Mouse (Mus musculus): ENCODE measurements around the gene Gcnt2. TPM values are rescaled to one million over a fixed set of nuclear protein-coding genes. Genes with fewer than 3 reads are reported as not detected.
"Not testable (repeated sequence)": the region's sequence is repeated elsewhere in the genome, so short reads cannot be mapped to it uniquely, and the experiment has no call there.

Gene Gcnt2
- polyA plus RNA-seq, 1 experiment = 6.3 TPM

- Histone ChIP-seq H3ac (ENCODE audit: control insufficient read depth, insufficient read length, low read depth) (no peak overlapping the region), H3K79me3 (ENCODE audit: low read depth) (no peaks in the 10 kb centered on the region), H3K36me3 (ENCODE audit: control insufficient read depth, insufficient read depth) (no peaks in the 10 kb centered on the region), H3K79me2 (ENCODE audit: control insufficient read depth, insufficient read depth) (no peaks in the 10 kb centered on the region), H3K4me3 (ENCODE audit: insufficient read depth, poor library complexity, severe bottlenecking) (no peak overlapping the region), H3K27me3 (ENCODE audit: control insufficient read depth, insufficient read depth, insufficient read length) (no peaks in the 10 kb centered on the region)
- TF ChIP-seq MYOG (IDR thresholded peaks at IDR 0.05; ENCODE audit: control insufficient read depth, extremely low read depth, insufficient read length) (no peak), MYOD1 (IDR thresholded peaks at IDR 0.05; ENCODE audit: control insufficient read depth, insufficient read length, low read depth) (no peak), USF1 (IDR thresholded peaks at IDR 0.05; ENCODE audit: low read depth) (no peak), FOSL1 (IDR thresholded peaks at IDR 0.05; ENCODE audit: insufficient read depth, low read length, poor library complexity, severe bottlenecking) (no peak), CEBPB (IDR thresholded peaks at IDR 0.05; ENCODE audit: low read depth) (no peak), MAX (IDR thresholded peaks at IDR 0.05) (no peak), CTCF (IDR thresholded peaks at IDR 0.05; ENCODE audit: control insufficient read depth, insufficient read depth, insufficient read length) (no peak)
Observed at GRCm38 (mm10) chr13:40994487-40995263, 135.1 kb downstream of the Gcnt2 start.

GRCm38 (mm10) chr13:40998537-40998936 is 139.0 kb downstream of the Gcnt2 start:
- peaks cover 23% of the 10 kb centered on the region for H3K79me3 ChIP-seq (ENCODE audit: low read depth)
- H3K36me3 ChIP-seq (ENCODE audit: control insufficient read depth, insufficient read depth); H3ac ChIP-seq (ENCODE audit: control insufficient read depth, insufficient read length, low read depth); H3K27me3 ChIP-seq (ENCODE audit: control insufficient read depth, insufficient read depth, insufficient read length); H3K4me3 ChIP-seq (ENCODE audit: insufficient read depth, poor library complexity, severe bottlenecking): not testable (repeated sequence)
- H3K79me2 ChIP-seq (ENCODE audit: control insufficient read depth, insufficient read depth) = peaks cover 26% of the 10 kb centered on the region

- Histone ChIP-seq H3K79me3 (ENCODE audit: low read depth) (peaks cover 38% of the 10 kb centered on the region), H3K4me3 (ENCODE audit: insufficient read depth, poor library complexity, severe bottlenecking) (peak overlapping the region; percentile 95), H3K27me3 (ENCODE audit: control insufficient read depth, insufficient read depth, insufficient read length) (no peaks in the 10 kb centered on the region), H3K79me2 (ENCODE audit: control insufficient read depth, insufficient read depth) (peaks cover 44% of the 10 kb centered on the region), H3ac (ENCODE audit: control insufficient read depth, insufficient read length, low read depth) (peak overlapping the region; percentile 70), H3K36me3 (ENCODE audit: control insufficient read depth, insufficient read depth) (peaks cover 19% of the 10 kb centered on the region)
- TF ChIP-seq CEBPB (IDR thresholded peaks at IDR 0.05; ENCODE audit: low read depth) (no peak), MAX (IDR thresholded peaks at IDR 0.05) (no peak), FOSL1 (IDR thresholded peaks at IDR 0.05; ENCODE audit: insufficient read depth, low read length, poor library complexity, severe bottlenecking) (no peak), MYOD1 (IDR thresholded peaks at IDR 0.05; ENCODE audit: control insufficient read depth, insufficient read length, low read depth) (no peak), MYOG (IDR thresholded peaks at IDR 0.05; ENCODE audit: control insufficient read depth, extremely low read depth, insufficient read length) (no peak), CTCF (IDR thresholded peaks at IDR 0.05; ENCODE audit: control insufficient read depth, insufficient read depth, insufficient read length) (no peak), USF1 (IDR thresholded peaks at IDR 0.05; ENCODE audit: low read depth) (no peak)
Observed at GRCm38 (mm10) chr13:41000140-41000925, 140.8 kb downstream of the Gcnt2 start.

- peak within 1 kb of the TSS; percentile 95 for H3K4me3 ChIP-seq (ENCODE audit: insufficient read depth, poor library complexity, severe bottlenecking)
- H3ac ChIP-seq (ENCODE audit: control insufficient read depth, insufficient read length, low read depth) = peak within 1 kb of the TSS; percentile 74
- peaks cover 42% of the 10 kb centered on the region for H3K79me3 ChIP-seq (ENCODE audit: low read depth)
- H3K27me3 ChIP-seq (ENCODE audit: control insufficient read depth, insufficient read depth, insufficient read length) = no peaks in the 10 kb centered on the region
- TF ChIP-seq MYOD1 (IDR thresholded peaks at IDR 0.05; ENCODE audit: control insufficient read depth, insufficient read length, low read depth) (no peak), MYOG (IDR thresholded peaks at IDR 0.05; ENCODE audit: control insufficient read depth, extremely low read depth, insufficient read length) (no peak), MAX (IDR thresholded peaks at IDR 0.05) (peak; percentile 96), USF1 (IDR thresholded peaks at IDR 0.05; ENCODE audit: low read depth) (peak; percentile 87)
- H3K36me3 ChIP-seq (ENCODE audit: control insufficient read depth, insufficient read depth) = peaks cover 26% of the 10 kb centered on the region
- peaks cover 51% of the 10 kb centered on the region for H3K79me2 ChIP-seq (ENCODE audit: control insufficient read depth, insufficient read depth)
Observed at GRCm38 (mm10) chr13:41000926-41001639, 141.5 kb downstream of the Gcnt2 start, which contains the start of gene Pak1ip1. TSS of gene Pak1ip1 (plus strand) at chr13:41001023.

GRCm38 (mm10) chr13:41002001-41002400 is 142.4 kb downstream of the Gcnt2 start:
- TF ChIP-seq CTCF (IDR thresholded peaks at IDR 0.05; ENCODE audit: control insufficient read depth, insufficient read depth, insufficient read length) (no peak), USF1 (IDR thresholded peaks at IDR 0.05; ENCODE audit: low read depth) (no peak), MYOD1 (IDR thresholded peaks at IDR 0.05; ENCODE audit: control insufficient read depth, insufficient read length, low read depth) (no peak), CEBPB (IDR thresholded peaks at IDR 0.05; ENCODE audit: low read depth) (no peak)
- Histone ChIP-seq H3K79me3 (ENCODE audit: low read depth) (peaks cover 42% of the 10 kb centered on the region), H3K27me3 (ENCODE audit: control insufficient read depth, insufficient read depth, insufficient read length) (no peaks in the 10 kb centered on the region), H3K36me3 (ENCODE audit: control insufficient read depth, insufficient read depth) (peaks cover 35% of the 10 kb centered on the region), H3K4me3 (ENCODE audit: insufficient read depth, poor library complexity, severe bottlenecking) (peak overlapping the region; percentile 95), H3K79me2 (ENCODE audit: control insufficient read depth, insufficient read depth) (peaks cover 57% of the 10 kb centered on the region), H3ac (ENCODE audit: control insufficient read depth, insufficient read length, low read depth) (no peak overlapping the region)
